Mouse (Mus musculus) effector memory CD4-positive, alpha-beta T cell, adult 7 months (primary cell): ENCODE results near the gene Zdhhc6. TPM values are rescaled to one million over a fixed set of nuclear protein-coding genes. Genes with fewer than 3 reads are reported as not detected.

Experiments used
- polyA plus RNA-seq: library from polyadenylated mRNA; unstranded; fragments of 100-300 nt; shearing (Covaris generic); gene quantifications from one replicate; pipeline ENCODE4 v1.2.1, GENCODE M21; 2017

Zdhhc6 gene
- 39.0 TPM for polyA plus RNA-seq

GRCm38 (mm10) chr19:55315452-55316108 is at the start of gene Zdhhc6:
Zdhhc6 (minus strand) TSS chr19:55316032.

GRCm38 (mm10) chr19:55316109-55316714 is 380 bp upstream of the Zdhhc6 start, which contains the start of gene Vti1a:
Vti1a (plus strand) TSS chr19:55316295.

GRCm38 (mm10) chr19:55251383-55252124 is 64.3 kb downstream of the Zdhhc6 start, which contains the start of gene Acsl5:
Acsl5 (plus strand) TSS chr19:55251938.

GRCm38 (mm10) chr19:55241186-55241645 is 74.6 kb downstream of the Zdhhc6 start, which contains the start of gene Gucy2g:
Gucy2g (minus strand) TSS chr19:55241236.

Other genes starting within 250 kb of the Zdhhc6 start
- 5.2 TPM for gene Gpam, start 188.8 kb downstream of the Zdhhc6 start, polyA plus RNA-seq
- gene Tectb, start 135.3 kb downstream of the Zdhhc6 start, polyA plus RNA-seq: 1.7 TPM
- gene Gucy2g, start 74.8 kb downstream of the Zdhhc6 start, polyA plus RNA-seq: not detected
- 97.1 TPM for gene Acsl5, start 64.1 kb downstream of the Zdhhc6 start, polyA plus RNA-seq
- 50.5 TPM for gene Vti1a, start 263 bp upstream of the Zdhhc6 start, polyA plus RNA-seq